Mouse (Mus musculus) G1E (cell line): ENCODE measurements around the gene Cdh1.

Source experiments
- CTCF ChIP-seq: IDR thresholded peaks from 2 replicates; pipeline ENCODE4 v1.5.1; 2012; ENCODE audit warnings: low read depth, low read length, inconsistent platforms, mixed read lengths
- GATA1 ChIP-seq: IDR thresholded peaks from 2 replicates; pipeline ENCODE4 v1.6.1; 2012; ENCODE audit warnings: borderline replicate concordance, low read length, inconsistent platforms, mixed read lengths
- POLR2AphosphoS5 ChIP-seq: IDR thresholded peaks from 2 replicates; pipeline ENCODE4 v1.6.1; 2012; ENCODE audit warnings: low read depth, low read length, inconsistent platforms; ENCODE audit not compliant: insufficient replicate concordance

- TF ChIP-seq CTCF (no peak), GATA1 (no peak), POLR2AphosphoS5 (no peak)
Observed at GRCm38 (mm10) chr8:106617865-106618264, 14.7 kb downstream of the Cdh1 start.
